In genomic region chr16:36887546-36887945, GRCm38 (mm10) we compare ENCODE assay signal across 27 mouse cellular contexts. TPM values are rescaled to one million over a fixed set of nuclear protein-coding genes. Genes with fewer than 3 reads are reported as not detected.
DNase-seq lines count a peak whose midpoint lies in the region; ATAC-seq lines count a peak whose summit lies in the region.
"Had no signal": no experiment of that assay in that cellular context is flagged by ENCODE, and none has a peak within 500 bp of the region (broad histone marks: within the 10 kb centered on the region; RNA-seq: fewer than 3 reads in every experiment).

No protein-coding gene starts in this region.

- H3K4me1 ChIP-seq in liver, embryonic 13.5 days (replicated peaks), result peaks cover 44% of the 10 kb centered on the region
- H3K4me1 ChIP-seq in liver, embryonic 11.5 days (replicated peaks; ENCODE audit: control insufficient read depth, insufficient read depth, low read length), result peaks cover 7% of the 10 kb centered on the region
- H3K4me1 ChIP-seq: embryonic facial prominence, embryonic 13.5 days; heart, embryonic 15.5 days; intestine, embryonic 15.5 days; limb, embryonic 10.5 days had no signal

- H3K9ac ChIP-seq in liver, embryonic 13.5 days, result no peak overlapping the region
- H3K9ac ChIP-seq in liver, embryonic 11.5 days (ENCODE audit: low read depth, low read length), result no peak overlapping the region
- H3K9ac ChIP-seq: embryonic facial prominence, embryonic 13.5 days; forebrain, embryonic 12.5 days; heart, embryonic 15.5 days; hindbrain, embryonic 15.5 days; intestine, embryonic 15.5 days; midbrain, embryonic 12.5 days; neural tube, embryonic 12.5 days had no signal

- no peaks in the 10 kb centered on the region for H3K27me3 ChIP-seq in liver, embryonic 13.5 days
- no peaks in the 10 kb centered on the region for H3K27me3 ChIP-seq in liver, embryonic 11.5 days (replicated peaks; ENCODE audit: control insufficient read depth, insufficient read depth, low read length)
- H3K27me3 ChIP-seq: embryonic facial prominence, embryonic 13.5 days; forebrain, embryonic 12.5 days; heart, embryonic 15.5 days; hindbrain, embryonic 15.5 days; intestine, embryonic 15.5 days; midbrain, embryonic 12.5 days; neural tube, embryonic 12.5 days had no signal

- no peak overlapping the region for H3K4me3 ChIP-seq in liver, embryonic 13.5 days (replicated peaks)
- no peak overlapping the region for H3K4me3 ChIP-seq in liver, embryonic 11.5 days (ENCODE audit: low read depth, low read length)
- H3K4me3 ChIP-seq: embryonic facial prominence, embryonic 13.5 days; erythroblast, embryonic 14.5 days; forebrain, embryonic 12.5 days; heart, embryonic 15.5 days; hindbrain, embryonic 15.5 days; intestine, embryonic 15.5 days; limb, embryonic 10.5 days; midbrain, embryonic 12.5 days; neural tube, embryonic 12.5 days had no signal

- H3K36me3 ChIP-seq in liver, embryonic 13.5 days, result peaks cover 29% of the 10 kb centered on the region
- peaks cover 2% of the 10 kb centered on the region for H3K36me3 ChIP-seq in liver, embryonic 11.5 days (ENCODE audit: control insufficient read depth, insufficient read depth, low read length)

- no peak for ATAC-seq in liver, embryonic 13.5 days (ENCODE audit: low read depth)
- ATAC-seq in liver, embryonic 11.5 days (replicated peaks; ENCODE audit: low FRiP score), result no peak
- ATAC-seq: CD4-positive, CD25-positive, alpha-beta regulatory T cell, adult 4 months; intestine, embryonic 15.5 days had no signal

- DNase-seq in adrenal gland, postnatal 10 days, result peak; percentile 42
- no peak for DNase-seq in adrenal gland, postnatal 4 days (ENCODE audit: low spot score in 2 of 2)
- DNase-seq in liver, embryonic 13.5 days, result no peak
- DNase-seq in liver, embryonic 11.5 days (ENCODE audit: low spot score), result no peak
- DNase-seq in R1 (ENCODE audit: low read depth, low spot score), result peak; percentile 90
- peak; percentile 70 for DNase-seq in testis, postnatal 10 days (ENCODE audit: low spot score)
- DNase-seq in frontal cortex, postnatal 14 days (ENCODE audit: low spot score in 2 of 2), result no peak
- DNase-seq in lung, postnatal 14 days, result no peak
- DNase-seq: cerebellum, adult 11 months; gastrocnemius, postnatal 36 days; kidney, adult 8-10 months; kidney, postnatal 10 days; liver; lung, adult 2 months; spleen, adult 18-20 months; thymus, postnatal 25 days had no signal

- H3K4me2 ChIP-seq in liver, embryonic 13.5 days, result no peak overlapping the region
- H3K4me2 ChIP-seq in liver, embryonic 11.5 days, result no peak overlapping the region
- H3K4me2 ChIP-seq: embryonic facial prominence, embryonic 13.5 days; forebrain, embryonic 12.5 days; heart, embryonic 15.5 days; hindbrain, embryonic 15.5 days; intestine, embryonic 15.5 days; midbrain, embryonic 12.5 days; neural tube, embryonic 12.5 days had no signal

- WGBS in liver, embryonic 13.5 days (ENCODE audit: insufficient replicate concordance), result 83% methylated on average over 5 of the region's 5 CpGs
- 77% methylated on average over 5 of the region's 5 CpGs for WGBS in liver, embryonic 11.5 days

- H3K9me3 ChIP-seq in liver, embryonic 13.5 days (replicated peaks), result no peaks in the 10 kb centered on the region
- no peaks in the 10 kb centered on the region for H3K9me3 ChIP-seq in liver, embryonic 11.5 days (ENCODE audit: control insufficient read depth, low read length)
- H3K9me3 ChIP-seq: embryonic facial prominence, embryonic 13.5 days; forebrain, embryonic 12.5 days; heart, embryonic 15.5 days; hindbrain, embryonic 15.5 days; intestine, embryonic 15.5 days; limb, embryonic 10.5 days; midbrain, embryonic 12.5 days; neural tube, embryonic 12.5 days had no signal

- H3K27ac ChIP-seq in liver, embryonic 13.5 days, result peak overlapping the region; percentile 51; the same call in 1 of the 2 replicates
- H3K27ac ChIP-seq in liver, embryonic 11.5 days (ENCODE audit: low read depth, low read length), result no peak overlapping the region
- H3K27ac ChIP-seq: embryonic facial prominence, embryonic 13.5 days; forebrain, embryonic 12.5 days; heart, embryonic 15.5 days; hindbrain, embryonic 15.5 days; intestine, embryonic 15.5 days; limb, embryonic 10.5 days; midbrain, embryonic 12.5 days; neural tube, embryonic 12.5 days had no signal

RNA-seq across cellular contexts. Expression of gene Golgb1, which starts 12.6 kb away (rescaled TPM):
- 10 to 100 TPM; 53.5 to 71.8 TPM for total RNA-seq in adrenal gland, postnatal 10 days (2021)
- total RNA-seq in adrenal gland, postnatal 4 days (2021), result 10 to 100 TPM; 70.1 to 75.1 TPM
- 30.7 and 31.0 TPM in 2 replicates for polyA plus RNA-seq in liver, embryonic 13.5 days (2015; fragmentation: Nextera tagmentation; extraction: Ambion mirVana)
- polyA plus RNA-seq in liver, embryonic 11.5 days (2014; fragmentation: Nextera tagmentation; extraction: Ambion mirVana), result 41.5 and 50.5 TPM in 2 replicates

RNA-seq across cellular contexts. Expression of gene Eaf2, which starts 12.7 kb away (rescaled TPM):
- total RNA-seq in adrenal gland, postnatal 10 days (2021), result 1 to 10 TPM; 1.4 to 3.3 TPM
- 1 to 10 TPM; 1.9 to 2.9 TPM for total RNA-seq in adrenal gland, postnatal 4 days (2021)
- 0.41 and 0.59 TPM in 2 replicates for polyA plus RNA-seq in liver, embryonic 13.5 days (2015; fragmentation: Nextera tagmentation; extraction: Ambion mirVana)
- polyA plus RNA-seq in liver, embryonic 11.5 days (2014; fragmentation: Nextera tagmentation; extraction: Ambion mirVana), result 0.53 and 0.71 TPM in 2 replicates
- total RNA-seq: gastrocnemius, postnatal 36 days; hematopoietic stem cell, adult 5-6 weeks had no signal

RNA-seq across cellular contexts. Expression of gene Hcls1, which starts 47.2 kb away (rescaled TPM):
- total RNA-seq in adrenal gland, postnatal 10 days (2021), result 10 to 100 TPM; 15.8 to 19.5 TPM
- total RNA-seq in adrenal gland, postnatal 4 days (2021), result 10 to 100 TPM; 13.6 to 15.3 TPM
- 12.3 and 12.6 TPM in 2 replicates for polyA plus RNA-seq in liver, embryonic 13.5 days (2015; fragmentation: Nextera tagmentation; extraction: Ambion mirVana)
- 5.4 and 8.3 TPM in 2 replicates for polyA plus RNA-seq in liver, embryonic 11.5 days (2014; fragmentation: Nextera tagmentation; extraction: Ambion mirVana)

RNA-seq across cellular contexts. Expression of gene Iqcb1, which starts 59.4 kb away (rescaled TPM):
- 10 to 100 TPM; 12.3 to 16.2 TPM for total RNA-seq in adrenal gland, postnatal 10 days (2021)
- total RNA-seq in adrenal gland, postnatal 4 days (2021), result 10 to 100 TPM; 25.9 to 30.6 TPM
- polyA plus RNA-seq in liver, embryonic 13.5 days (2015; fragmentation: Nextera tagmentation; extraction: Ambion mirVana), result 10.2 and 10.9 TPM in 2 replicates
- 30.3 and 32.1 TPM in 2 replicates for polyA plus RNA-seq in liver, embryonic 11.5 days (2014; fragmentation: Nextera tagmentation; extraction: Ambion mirVana)

Comparison
In these comparisons a context has a peak if more than half of its experiments do, and no peak if none do; other contexts are left out.
1. DNase-seq: peak in adrenal gland, postnatal 10 days (single experiment), R1 (single experiment) and testis, postnatal 10 days (single experiment); none in adrenal gland, postnatal 4 days (0 of 2), liver, embryonic 13.5 days (single experiment), liver, embryonic 11.5 days (single experiment), frontal cortex, postnatal 14 days (0 of 2) and lung, postnatal 14 days (single experiment).